Mouse (Mus musculus) lung, adult 2 months (tissue): ENCODE data around the gene Pla2g2e.

Experiments used
- CTCF ChIP-seq: fragments of 200-500 bp; IDR thresholded peaks from 2 replicates; pipeline ENCODE4 v1.5.1; 2011; ENCODE audit warnings: mild to moderate bottlenecking, low read length, control low read depth; ENCODE audit not compliant: insufficient read depth
- POLR2A ChIP-seq: fragments of 200-500 bp; IDR thresholded peaks from 2 replicates; pipeline ENCODE4 v1.6.1; 2011; ENCODE audit warnings: low read depth, mild to moderate bottlenecking, control low read depth, low read length, borderline replicate concordance; ENCODE audit errors: extremely low read depth

DNA sequence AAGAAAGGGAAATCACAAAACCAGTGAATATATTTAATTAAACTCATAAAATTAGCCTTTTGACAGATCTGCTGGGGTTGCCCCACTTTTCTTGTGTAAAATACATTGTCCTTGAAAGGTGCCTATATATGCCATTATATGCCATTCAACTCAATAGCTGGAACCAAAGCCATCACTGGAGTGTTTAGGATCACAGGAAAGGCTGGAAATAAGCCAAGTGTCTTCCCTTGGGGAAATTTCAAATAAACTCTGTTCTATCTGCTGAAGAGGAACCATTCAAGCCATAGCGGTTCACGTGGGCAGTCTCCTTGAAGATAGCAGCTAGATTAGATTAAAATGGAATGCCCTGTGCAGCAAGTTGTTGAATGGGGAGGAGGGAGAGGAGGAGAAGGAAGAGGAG, 47.8 kb downstream of the Pla2g2e start:
- TF ChIP-seq CTCF (no peak), POLR2A (no peak)
